Mouse (Mus musculus) heart, postnatal 4 days (tissue): ENCODE measurements at regions not wholly inside any gene's neighbourhood (a gene's known extent, or its start where the extent isn't known, plus 50 kb on each side); places are given as distances from the start of the nearest gene placed in this dataset.

Experiments
- DNase-seq: peaks from one replicate; pipeline ENCODE4 v3.0.0; 2021

DNA sequence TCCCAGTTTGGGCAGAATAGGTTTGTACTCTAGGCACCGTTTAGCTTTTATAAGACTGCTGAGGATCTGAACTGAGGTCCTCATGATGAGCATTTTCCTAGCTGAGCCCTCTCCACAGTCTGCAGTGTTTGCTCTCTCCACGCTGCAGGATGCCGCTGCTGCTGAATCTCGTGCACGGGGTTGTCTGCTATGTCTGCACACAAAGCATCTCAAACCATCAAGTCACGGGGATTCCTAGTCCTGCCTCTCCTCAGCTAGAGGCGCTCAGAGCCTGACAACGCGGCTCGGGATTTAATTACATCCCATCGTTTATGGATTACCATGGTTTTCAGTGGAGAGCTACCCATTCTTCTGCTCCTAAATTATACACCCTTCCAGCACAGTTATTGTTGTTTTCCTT is 175.6 kb downstream of the Rnf144b start:
- DNase-seq: no peak

DNA sequence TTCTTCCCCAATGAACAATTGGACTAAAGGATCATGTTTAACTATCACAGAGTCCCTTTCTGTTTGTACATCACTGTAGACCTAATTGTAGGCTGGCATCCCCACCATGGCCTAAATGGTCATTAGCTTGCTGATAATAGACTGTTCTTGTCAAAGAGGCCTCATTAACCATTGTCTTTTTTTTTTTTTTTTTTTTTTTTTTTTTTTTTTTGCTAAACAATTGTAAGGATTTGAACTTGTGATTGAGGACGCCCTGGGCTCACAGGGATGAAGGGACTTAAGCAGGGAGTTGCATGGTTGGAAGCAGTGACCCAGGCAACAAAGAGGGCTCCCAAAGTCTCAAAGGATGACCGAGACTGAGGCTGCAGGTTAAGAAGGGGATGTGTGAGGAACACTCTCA is 178.0 kb downstream of the Rnf144b start:
- no peak for DNase-seq

DNA sequence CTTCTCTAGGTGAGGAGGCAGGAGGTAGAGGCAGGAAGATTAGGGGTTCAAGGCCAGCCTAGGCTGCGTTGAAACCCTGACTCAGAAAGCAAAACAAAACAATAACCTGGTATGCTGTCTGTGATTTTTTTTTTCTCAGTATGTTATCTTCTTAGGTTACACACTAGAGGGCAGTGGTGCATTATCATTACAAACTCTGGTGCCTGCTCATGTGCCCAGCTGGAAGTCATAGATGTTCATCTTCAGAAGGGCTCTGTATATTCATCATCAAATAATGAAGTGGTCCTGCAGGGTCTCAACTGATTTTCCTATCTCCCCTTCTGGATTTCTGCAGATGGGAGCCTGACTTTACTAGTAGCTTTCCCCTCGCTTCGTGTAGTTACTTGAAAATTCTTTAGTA is 178.6 kb downstream of the Rnf144b start:
- no peak for DNase-seq

DNA sequence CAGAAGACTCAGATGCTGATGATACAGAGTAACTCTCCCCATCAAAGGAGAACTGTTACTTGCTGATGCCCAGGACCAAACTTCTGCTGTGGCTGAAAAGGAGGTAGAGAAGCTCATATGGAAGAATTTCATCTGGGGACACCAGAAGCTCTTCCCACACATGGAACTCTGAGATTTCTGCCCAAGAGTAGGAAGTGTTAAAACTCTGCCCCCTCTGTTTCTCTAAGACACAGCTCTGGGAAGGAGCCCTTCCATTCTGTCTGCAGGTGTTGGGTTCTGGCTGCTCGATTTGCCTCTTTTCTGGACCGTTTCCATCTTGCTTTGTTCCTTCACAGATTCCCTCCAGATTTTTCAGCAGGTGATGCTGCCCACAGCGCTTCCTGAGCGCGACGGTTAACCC is 187.0 kb downstream of the Rnf144b start:
- no peak for DNase-seq

DNA sequence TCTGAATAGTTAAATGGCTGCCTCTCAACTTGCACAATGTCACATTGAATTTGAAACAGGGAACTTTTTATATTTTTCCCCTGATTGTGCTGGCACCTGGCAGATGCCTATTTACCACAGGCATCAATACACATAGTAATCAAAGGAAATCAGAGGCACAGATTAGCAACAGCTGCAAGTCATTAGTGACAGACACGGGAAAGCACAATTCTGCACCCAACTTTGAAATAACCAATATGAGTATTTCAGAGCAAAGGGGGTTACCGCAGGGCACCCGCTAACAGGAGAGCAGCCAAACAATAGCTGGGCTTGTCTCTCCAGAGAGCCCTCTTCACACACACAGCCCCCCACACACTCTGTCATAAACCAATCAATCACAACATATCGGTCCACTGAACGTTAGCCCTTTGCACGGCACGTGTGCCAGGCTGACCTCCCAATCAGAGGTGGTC is 188.3 kb downstream of the Rnf144b start:
- no peak for DNase-seq

DNA sequence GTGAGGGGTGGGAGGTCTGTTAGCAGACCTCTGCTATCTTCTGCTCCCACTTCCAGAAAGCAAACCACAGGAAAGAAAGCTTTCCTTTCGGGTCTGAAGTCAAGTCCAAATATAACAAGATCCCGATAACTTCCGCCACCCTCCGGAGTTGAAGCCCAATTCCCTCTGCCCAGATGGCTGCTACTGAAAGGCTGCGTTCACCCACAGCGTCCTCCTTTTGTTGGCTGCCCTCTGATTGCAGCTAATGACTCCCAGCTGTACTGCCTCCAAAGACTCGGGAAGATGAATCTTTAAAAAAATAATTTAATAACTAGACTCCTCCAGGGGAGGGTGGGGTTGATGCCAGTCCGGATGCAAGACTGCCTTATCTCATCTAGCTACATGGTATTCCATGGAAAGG is 197.1 kb downstream of the Rnf144b start:
- no peak for DNase-seq

DNA sequence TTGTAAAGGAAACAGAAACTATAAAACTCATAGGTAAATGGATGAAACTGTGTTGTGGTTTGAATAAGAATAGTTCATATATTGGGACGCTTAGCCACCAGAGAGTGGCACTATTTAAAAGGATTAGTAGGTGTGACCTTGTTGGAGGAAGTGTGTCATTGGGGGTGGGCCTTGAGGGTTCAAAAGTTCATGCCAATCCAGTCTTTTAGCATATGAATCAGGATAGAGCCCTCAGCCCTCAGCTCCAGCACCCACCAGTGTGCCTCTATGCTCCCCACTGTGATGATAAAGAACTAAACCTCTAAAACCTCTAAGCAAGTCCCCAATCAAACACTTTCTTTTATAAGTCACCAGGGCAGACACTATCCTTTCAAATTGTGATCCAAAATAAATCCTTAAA is 199.4 kb downstream of the Rnf144b start:
- no peak for DNase-seq

DNA sequence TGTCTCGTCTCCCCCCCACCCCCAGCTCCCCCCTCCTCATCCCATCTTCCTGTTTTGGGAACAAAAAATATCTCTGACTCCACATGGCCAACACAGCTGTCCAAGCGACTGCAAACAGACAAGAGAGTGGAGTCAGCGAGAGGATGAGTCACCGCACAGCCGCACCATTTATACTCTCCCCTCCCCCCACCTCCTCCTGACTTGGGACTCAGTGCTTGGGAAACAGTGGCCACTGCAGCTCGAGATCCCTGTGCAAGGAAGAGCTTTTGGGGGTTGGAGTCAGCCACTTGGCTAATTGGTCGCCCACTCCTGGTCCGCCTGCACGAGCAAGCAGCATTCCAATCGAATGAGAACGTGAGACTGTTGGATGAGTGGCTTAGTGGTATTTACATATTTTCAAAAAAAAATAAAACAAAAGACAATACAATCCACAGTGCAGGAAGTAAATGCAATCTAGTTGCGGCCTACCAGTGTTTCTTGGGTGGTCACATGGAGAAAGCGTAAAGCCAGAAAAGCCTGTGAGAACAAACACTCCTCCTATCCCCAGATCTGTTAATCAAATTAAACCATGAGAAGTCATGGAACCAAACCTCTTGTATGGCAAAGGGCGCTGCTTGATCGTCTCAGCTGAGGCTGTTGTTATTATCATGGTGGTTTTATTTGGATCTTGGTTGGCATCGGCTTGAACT is 213.7 kb downstream of the Rnf144b start:
- DNase-seq: peak; percentile 70

DNA sequence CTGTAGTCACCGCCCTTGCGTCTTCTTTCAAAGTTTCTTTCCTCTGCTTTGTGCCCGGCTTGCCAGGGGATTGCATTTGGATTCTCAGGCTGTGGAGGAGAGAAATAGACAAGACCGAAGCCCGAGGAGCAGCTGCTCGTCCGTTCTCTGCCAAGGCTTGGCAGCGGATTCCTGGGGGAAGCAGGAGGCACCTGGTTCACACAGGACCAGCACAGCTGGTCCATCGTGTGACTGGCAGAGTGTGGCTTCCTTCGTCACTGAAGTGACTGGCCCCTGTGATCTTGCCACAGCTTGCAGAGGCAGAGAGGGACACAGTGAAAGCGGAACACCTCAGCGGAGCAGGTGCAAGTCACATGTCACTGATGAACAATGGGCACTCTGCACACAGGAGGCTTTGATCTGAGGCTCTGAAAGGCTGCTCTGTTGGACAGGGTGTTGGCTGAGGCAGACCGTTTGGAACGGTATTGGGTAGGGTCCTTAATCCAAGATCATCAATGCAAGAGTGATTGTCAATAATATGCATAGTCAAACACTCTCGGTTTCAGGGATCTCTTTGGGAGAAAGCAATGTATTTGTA is 214.5 kb downstream of the Rnf144b start:
- DNase-seq: no peak

DNA sequence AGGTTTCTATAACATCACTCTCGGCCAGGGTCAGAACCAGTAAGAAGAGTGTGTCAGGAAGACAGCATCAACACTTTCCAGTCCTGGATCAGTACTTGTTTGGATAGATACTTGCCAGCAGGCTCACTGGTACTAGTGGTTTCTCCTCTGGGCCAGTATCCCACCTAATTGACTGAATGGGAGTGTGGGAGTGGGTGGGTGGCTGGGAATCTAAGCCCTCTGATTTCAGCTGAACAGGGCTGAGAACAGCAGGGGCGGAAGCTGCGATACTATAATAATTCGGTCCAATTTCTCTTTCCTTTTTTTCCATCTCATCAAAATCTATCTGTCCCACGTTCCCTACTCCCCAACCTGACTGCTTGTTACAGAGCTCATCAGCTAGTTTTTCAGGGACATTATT is 217.0 kb downstream of the Rnf144b start:
- no peak for DNase-seq

DNA sequence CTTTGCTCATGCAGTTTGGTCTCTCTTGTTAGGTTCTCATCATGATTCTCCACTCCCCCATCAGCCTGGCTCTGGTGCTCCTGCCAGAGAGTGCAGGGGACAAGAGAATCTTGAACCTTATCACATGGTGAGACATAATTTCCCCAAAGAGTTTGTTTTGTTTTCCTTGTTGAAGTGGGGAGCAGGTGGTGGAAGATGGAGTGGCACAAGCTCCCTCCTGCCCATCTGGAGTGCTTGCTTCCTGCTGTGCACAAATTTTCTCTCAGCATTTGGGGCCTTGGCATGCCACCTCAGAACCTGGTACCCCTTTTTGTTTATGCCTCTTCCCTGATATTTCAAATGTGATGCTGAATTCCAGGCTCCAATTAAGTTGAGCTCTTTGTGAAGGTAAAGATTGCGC is 219.9 kb downstream of the Rnf144b start:
- DNase-seq: no peak

DNA sequence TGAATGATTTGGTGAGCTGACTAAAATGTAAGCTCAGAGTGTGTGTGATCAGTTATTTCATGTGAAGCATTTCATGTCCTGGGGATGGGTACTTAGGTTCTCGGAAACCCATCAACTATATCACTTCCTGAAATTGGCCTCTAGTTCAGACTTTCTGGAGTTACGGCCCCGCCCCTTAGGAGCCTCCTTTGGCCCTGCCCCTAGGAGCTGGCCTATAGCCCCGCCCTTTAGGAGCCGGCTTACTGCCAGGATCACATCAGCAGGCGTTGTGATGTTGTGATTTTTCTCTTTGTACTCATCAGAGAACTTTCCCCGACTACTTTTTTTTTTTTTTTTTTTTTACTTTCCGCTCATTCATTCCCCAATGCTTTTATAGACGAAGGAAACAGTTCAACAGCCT is 223.1 kb downstream of the Rnf144b start:
- DNase-seq: peak; percentile 52

DNA sequence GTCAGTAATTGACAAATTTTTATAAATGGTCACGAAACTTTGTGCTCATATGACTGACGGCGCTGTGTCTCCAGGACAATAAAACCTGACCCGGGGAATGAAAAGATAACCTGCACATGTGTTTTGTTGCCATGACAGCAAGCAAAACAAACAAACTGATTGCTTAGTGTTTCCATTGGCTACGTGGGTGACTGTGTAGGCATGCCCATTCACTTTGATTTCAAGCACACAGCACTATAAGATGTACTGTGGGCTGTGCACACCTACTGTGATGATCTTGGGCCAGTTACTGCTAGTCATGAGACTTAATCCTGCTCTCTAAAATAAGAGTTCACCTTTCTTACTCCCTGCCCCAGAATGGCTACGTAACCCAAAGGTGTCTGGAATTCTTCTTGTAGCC is 225.4 kb downstream of the Rnf144b start:
- DNase-seq: no peak

DNA sequence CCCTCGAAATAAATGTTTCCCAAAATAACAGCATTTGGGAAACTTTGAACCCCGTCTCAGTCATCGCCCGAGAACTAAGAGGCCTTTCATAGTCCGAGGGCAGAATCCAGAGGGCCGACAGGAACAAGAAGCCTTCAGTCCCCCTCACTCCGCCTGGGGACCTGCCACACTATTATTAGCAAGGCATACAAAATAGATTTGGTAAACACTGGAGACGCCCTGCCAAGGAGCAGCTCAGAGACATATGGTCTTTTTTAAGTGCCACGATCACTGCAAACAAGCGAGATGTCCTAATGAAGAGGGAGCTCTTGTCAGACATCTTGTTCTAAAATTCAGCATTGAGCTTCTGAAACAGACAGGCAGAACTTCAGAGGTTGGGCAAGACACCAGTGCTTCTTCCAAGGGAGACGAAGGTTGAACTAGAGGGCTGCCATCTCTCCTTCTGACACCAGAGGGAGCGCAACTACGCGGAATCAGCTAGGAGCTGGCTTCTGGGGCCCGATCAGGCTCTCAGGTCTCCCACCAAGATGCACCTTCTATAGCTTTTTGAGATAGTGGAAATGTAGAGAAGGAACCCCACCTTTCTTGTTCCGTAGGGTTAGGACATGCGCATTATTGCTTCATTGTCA is 226.2 kb downstream of the Rnf144b start:
- peak; percentile 87 for DNase-seq

DNA sequence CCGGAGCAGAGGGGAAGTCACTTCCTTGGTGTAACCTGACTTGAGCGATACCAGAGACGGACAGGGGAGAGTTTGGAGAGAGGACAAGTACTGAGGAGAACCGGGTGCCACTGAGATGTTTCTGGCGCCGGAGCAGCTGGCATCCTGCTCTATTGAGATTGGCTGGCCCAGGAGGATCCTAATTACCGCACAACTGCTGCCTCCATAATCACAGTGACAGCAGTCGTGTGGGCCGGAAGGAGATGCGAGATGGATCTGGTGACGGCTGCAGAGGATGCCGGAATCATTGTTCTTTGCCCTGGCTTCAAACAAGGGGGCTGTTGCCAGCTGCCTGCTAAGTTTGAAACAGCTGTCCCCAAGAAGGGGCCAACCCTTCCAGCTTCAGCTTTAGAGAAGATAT is 232.0 kb downstream of the Rnf144b start:
- peak; percentile 39 for DNase-seq

DNA sequence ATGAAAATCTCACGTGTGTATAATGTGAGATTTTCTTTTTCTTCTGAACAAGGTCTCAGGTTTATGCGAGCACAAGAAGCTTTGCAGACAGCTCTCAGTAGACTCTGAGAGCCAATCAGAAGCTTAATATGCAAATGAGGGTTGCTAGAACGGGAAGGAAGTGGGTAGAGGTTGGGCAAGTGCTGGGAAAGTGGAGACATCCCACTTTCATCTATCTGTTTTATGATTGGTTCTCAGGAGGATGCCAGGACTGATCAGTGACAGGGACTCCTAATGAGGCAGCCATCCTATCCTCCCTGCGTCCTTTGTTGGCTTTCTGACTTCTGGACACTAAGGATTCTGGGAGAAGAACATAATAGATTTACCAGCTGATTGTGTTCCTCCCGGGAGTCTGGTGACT is 232.7 kb downstream of the Rnf144b start:
- DNase-seq: no peak

DNA sequence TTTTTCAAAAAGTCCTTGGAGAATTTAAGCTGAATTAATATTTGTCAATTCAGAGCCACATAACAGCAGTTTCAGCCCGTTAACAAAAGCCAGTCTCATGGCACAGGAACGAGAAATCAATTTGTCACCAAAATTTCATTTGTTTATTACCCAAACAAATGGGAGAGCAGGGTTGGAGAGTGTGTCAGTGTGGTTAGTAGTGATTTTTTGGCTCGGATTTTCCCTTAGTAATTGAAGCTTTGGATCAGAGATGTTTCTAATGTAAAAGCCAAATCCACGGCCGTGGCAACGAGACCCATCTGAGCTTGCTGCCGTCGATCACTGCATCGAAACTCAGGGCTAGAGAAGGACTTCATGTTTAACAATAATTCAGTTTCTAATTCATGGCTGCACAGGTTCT is 236.5 kb downstream of the Rnf144b start:
- DNase-seq: no peak

DNA sequence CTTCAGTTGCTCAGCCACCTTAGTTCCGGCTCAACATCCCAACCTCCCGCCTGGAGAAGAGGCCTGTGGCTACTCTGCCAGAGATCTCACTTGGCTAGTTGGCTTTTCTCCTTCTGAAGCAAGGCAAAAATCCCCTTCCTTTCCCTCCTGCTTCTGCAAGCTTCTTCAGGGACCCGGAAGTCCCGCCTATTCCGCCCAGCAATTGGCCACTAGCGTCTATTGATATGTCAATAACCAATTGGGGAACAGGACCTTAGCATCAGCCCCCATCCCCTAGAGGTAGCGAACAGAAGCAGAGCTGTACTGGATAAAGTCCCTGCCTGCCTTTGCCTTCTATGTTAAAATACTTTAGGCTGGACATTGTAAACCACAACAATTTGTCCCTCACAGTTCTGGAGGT is 243.3 kb downstream of the Rnf144b start:
- DNase-seq: no peak

DNA sequence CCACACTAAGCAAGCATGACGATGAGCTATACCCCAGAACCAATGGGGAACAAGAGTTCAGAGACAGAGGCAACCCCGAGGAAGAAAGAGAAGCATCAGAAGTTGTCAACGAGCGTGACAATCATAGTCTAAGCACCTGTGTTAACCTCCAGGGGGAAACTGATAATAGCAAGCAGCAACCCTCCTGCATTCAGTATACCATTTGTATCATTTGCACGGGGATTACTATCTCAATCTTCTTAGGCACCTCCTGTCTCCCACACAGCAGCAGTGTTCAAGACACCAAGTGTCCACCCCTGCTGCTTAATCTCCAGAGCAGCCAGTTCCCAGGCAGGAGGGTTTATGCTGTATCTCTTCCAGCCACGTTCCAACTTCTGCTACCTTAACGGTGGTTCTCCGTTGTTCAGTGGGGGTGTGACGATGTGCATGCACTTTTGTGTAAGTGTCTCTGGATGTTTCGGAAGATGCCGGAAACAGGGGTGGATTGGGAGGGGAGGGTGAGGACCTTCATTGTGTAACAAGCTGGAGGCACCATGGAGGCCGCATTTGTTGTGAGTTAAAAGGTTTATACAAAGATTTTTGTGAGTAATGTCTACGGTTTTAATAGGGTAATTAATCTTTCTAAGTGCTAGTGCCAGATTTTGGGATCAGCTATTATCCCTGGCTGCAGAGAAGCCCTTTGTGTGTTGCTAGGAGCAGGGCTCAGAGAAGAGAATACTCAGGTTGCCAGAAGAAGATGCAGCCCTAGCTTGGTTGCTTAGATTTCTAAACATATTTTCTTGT is 245.8 kb downstream of the Rnf144b start:
- DNase-seq: no peak

DNA sequence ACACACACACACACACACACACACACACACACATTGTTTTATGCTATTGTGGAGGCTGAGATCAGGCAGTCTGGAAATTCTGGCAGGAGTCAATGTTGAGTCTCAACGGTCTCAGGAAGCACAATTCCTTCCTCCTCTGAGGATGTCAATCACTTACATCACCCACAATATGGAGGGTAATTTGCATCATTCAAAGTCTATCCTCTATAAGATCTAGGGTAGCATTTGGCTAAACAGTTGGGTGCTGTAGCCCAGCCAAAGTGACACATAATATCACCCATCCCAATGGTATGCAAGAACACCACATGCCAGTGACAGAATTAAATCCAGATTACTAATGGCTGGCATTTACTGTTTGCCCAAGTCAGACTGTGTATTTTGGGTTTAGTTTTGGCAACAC is 252.1 kb downstream of the Rnf144b start:
- no peak for DNase-seq

DNA sequence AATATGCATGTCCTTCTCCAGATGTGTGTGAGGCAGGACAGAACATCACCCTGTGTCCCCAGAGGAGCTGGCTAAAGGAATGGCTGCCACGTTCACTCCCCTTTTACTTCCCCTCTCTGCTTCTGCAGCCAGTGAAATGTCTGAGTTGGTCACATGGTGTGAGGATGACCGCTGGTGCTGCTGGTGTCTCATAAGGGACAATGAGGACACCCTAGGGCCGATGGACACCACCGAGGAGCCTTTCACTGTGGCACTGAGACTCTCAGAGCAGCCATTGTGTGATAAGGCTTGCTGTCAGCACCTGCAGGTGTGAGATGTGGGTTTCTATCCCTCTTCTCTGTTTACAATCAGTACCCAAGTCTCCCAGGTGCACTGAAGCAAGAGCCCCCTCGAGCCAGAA is 268.6 kb downstream of the Rnf144b start:
- no peak for DNase-seq

DNA sequence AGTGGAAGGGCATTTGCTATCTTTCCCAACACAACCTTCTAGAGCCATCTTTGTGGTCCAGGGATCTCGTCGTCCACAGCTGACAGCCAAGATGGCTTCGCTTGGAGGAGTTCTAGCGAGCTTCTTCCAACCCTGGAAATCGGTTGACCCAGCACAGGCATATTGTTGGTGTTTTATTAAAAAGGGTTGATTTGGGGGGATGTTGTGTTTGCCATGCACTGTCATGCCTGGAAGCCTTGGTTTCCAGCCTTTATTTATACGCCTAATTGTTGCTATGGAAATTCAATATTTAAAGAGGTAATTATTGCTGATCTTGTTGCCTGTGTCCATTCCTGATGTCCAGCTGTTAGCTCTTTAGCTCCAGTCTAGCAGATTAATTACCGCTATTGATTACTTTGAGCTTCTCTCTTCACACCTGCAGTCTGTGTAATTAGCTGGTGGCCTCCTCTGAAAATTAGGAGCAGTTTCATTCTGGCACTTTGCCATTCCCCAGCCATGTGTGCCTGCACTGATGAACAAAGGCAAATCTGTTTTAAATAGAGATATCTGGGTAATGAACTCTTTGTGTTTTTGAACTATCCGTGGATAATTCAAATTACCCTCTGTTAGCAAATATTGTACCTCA is 275.4 kb downstream of the Rnf144b start:
- no peak for DNase-seq

DNA sequence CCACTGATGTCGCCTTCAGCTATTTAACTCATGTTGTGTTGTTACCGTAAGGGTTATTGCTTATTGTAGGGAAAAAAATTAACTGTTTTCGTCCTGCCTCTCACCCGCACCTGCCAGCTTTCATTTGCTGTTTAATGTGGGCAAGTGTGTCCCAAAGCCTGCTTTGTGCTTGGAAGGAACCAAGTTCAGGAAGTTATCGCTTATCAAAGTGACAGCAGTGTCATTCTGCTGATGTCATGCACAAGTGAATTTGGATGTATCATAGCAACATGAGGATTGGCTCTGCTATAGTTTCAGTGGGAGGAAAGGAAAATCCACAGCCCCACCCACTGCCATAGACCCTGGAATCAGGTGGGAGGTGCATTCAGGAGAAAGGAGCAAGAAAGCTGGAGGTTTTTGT is 276.5 kb downstream of the Rnf144b start:
- DNase-seq: no peak
